Mouse (Mus musculus): ENCODE results near the gene Arid5b.
A peak's percentile ranks its signal among the peaks of the same experiment; 100 is the strongest.

Gene Arid5b

GRCm38 (mm10) chr10:68238707-68239425, 39.7 kb downstream of the Arid5b start:
- DNase-seq (ENCODE audit: inconsistent age in 2 of 2, low spot score in 1 of 2): peak in 1 of 2 experiments; percentile 60

- DNase-seq (ENCODE audit: inconsistent age in 2 of 2, low spot score in 1 of 2): no peak
Measured at GRCm38 (mm10) chr10:68238182-68238581, 40.4 kb downstream of the Arid5b start.

- DNase-seq (ENCODE audit: inconsistent age in 2 of 2, low spot score in 1 of 2): no peak
Measured at GRCm38 (mm10) chr10:68236956-68237455, 41.5 kb downstream of the Arid5b start.

- no peak for DNase-seq (ENCODE audit: inconsistent age in 2 of 2, low spot score in 1 of 2)
Measured at GRCm38 (mm10) chr10:68231385-68232182, 47.0 kb downstream of the Arid5b start.

- DNase-seq (ENCODE audit: inconsistent age in 2 of 2, low spot score in 1 of 2): no peak
Measured at GRCm38 (mm10) chr10:68230653-68231384, 47.7 kb downstream of the Arid5b start.

- peak; percentile 51 to 70 for DNase-seq (ENCODE audit: inconsistent age in 2 of 2, low spot score in 1 of 2)
Measured at GRCm38 (mm10) chr10:68229640-68230565, 48.6 kb downstream of the Arid5b start.

- no peak for DNase-seq (ENCODE audit: inconsistent age in 2 of 2, low spot score in 1 of 2)
Measured at GRCm38 (mm10) chr10:68222676-68223075, 55.9 kb downstream of the Arid5b start.

- DNase-seq (ENCODE audit: inconsistent age in 2 of 2, low spot score in 1 of 2): no peak
Measured at GRCm38 (mm10) chr10:68222012-68222411, 56.5 kb downstream of the Arid5b start.

GRCm38 (mm10) chr10:68219327-68219726, 59.2 kb downstream of the Arid5b start:
- no peak for DNase-seq (ENCODE audit: inconsistent age in 2 of 2, low spot score in 1 of 2)

- no peak for DNase-seq (ENCODE audit: inconsistent age in 2 of 2, low spot score in 1 of 2)
Measured at GRCm38 (mm10) chr10:68218678-68219077, 59.9 kb downstream of the Arid5b start.

GRCm38 (mm10) chr10:68214809-68215468, 63.6 kb downstream of the Arid5b start:
- DNase-seq (ENCODE audit: inconsistent age in 2 of 2, low spot score in 1 of 2): peak; percentile 23 to 70

GRCm38 (mm10) chr10:68212061-68212915, 66.3 kb downstream of the Arid5b start:
- peak; percentile 26 to 73 for DNase-seq (ENCODE audit: inconsistent age in 2 of 2, low spot score in 1 of 2)

GRCm38 (mm10) chr10:68211514-68211913, 67.0 kb downstream of the Arid5b start:
- no peak for DNase-seq (ENCODE audit: inconsistent age in 2 of 2, low spot score in 1 of 2)

GRCm38 (mm10) chr10:68210025-68210642, 68.4 kb downstream of the Arid5b start:
- no peak for DNase-seq (ENCODE audit: inconsistent age in 2 of 2, low spot score in 1 of 2)

GRCm38 (mm10) chr10:68208670-68209065, 69.9 kb downstream of the Arid5b start:
- DNase-seq (ENCODE audit: inconsistent age in 2 of 2, low spot score in 1 of 2): no peak

- peak; percentile 21 to 67 for DNase-seq (ENCODE audit: inconsistent age in 2 of 2, low spot score in 1 of 2)
Measured at GRCm38 (mm10) chr10:68207803-68208669, 70.5 kb downstream of the Arid5b start.

GRCm38 (mm10) chr10:68204391-68204790, 74.1 kb downstream of the Arid5b start:
- DNase-seq (ENCODE audit: inconsistent age in 2 of 2, low spot score in 1 of 2): no peak

All from adrenal gland, adult (tissue).